Mouse (Mus musculus) heart, adult 2 months (tissue): ENCODE measurements around the gene Pla2g4c.

Experiments used
- CTCF ChIP-seq: fragments of 200-600 bp; IDR thresholded peaks from 2 replicates; pipeline ENCODE4 v1.8.1; 2022; ENCODE audit warnings: antibody characterized with exemption, mild to moderate bottlenecking, moderate library complexity
- POLR2A ChIP-seq: fragments of 200-500 bp; IDR thresholded peaks from 2 replicates; pipeline ENCODE4 v1.6.1; 2011; ENCODE audit warnings: mild to moderate bottlenecking, low read depth, low read length, control low read depth; ENCODE audit not compliant: insufficient read depth

- TF ChIP-seq POLR2A (no peak), CTCF (no peak)
Measured at GRCm38 (mm10) chr7:13291370-13291769, 33.1 kb upstream of the Pla2g4c start.
